Mouse (Mus musculus): ENCODE measurements around the gene Bbc3.

DNA sequence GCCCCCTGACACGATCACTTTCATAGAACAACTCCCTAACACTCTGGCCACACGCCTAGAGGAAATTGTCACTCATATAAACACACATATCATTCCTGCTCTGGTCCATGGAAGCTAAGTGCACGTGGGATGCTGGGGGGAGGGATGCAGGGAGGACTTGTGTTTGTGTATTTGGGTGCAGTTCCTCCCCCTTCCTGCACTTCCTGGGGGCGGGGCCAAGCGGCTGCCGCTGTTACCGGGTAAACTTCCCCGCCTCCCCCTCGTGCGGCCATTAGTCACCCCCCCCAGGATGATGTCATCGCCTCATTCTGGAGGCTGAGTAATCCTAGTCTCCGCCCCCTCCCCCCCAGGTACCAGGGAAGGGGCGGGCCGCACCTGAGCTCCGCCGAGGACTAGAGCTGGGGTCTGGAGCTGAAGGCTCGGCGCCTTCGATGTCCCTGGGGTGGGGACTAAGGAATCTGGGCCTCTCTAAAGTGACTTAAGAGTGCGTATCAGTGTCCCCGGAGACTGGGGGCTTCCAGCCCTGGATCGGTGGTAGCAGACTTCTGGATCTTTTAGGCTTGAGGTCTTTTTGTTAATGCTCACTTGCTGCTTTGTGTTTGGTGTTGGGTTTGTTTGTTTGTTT lies 11.3 kb upstream of the Bbc3 start:
- TF ChIP-seq CTCF (IDR thresholded peaks at IDR 0.05; ENCODE audit: low read depth) (no peak; the same call in none of the 2 replicates), EP300 (IDR thresholded peaks at IDR 0.05; ENCODE audit: low read depth) (no peak)

Measured in heart, postnatal 0 days (tissue).